Mouse (Mus musculus): ENCODE data around the gene Erlin1.

The Erlin1 gene

DNA sequence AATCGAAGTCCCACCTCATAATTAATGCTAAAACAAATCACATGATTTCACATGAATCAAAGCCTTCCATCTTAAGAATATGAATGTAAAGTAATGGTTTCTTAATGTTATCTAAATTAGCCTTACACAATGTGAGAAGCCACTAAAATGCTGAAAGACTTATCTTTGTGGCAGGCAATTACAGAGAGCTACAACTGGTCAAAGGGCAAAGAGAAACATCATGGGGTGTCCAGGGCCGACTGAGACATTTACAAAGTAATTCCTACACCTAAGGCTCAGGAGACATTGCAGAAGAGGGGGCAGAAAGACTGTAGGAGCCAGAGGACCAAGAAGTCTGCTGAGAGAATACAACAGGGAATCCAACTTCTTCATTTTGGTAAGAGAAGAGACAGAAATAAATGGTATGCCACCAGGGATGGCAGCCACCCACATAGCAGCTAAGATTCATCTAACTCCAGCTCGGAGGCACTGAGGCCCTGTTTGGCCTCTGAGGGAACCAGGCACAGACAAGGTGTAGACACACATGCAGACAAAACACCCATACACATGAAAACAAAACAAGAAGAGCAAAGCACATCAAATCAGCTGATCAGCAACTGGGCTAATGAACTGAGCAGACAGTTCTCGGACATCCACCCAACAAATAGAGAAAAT lies 14.3 kb downstream of the Erlin1 start:
- DNase-seq: peak; percentile 21

GRCm38 (mm10) chr19:44050388-44050787 lies 19.2 kb downstream of the Erlin1 start:
- no peak for DNase-seq

DNA sequence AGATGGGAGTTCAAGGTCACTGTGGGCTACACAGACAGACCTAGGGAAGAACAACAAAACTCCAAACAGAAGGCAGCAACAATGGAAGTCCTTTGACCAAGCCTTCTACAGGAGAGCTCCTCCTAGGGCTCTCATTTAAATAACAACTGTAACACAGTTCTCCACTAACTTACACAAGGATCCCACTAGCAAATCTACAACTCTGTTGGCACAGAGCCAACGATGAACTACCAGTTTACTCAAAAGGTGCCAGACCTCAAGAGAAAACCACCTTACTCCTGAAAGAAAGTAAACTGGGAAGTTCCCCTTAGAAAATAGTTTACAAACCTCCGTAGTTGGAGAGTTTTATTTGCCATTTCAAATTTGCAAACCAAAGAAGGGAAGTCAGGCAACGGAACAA lies 20.3 kb downstream of the Erlin1 start:
- DNase-seq: peak; percentile 31

GRCm38 (mm10) chr19:44045847-44046246 lies 23.7 kb downstream of the Erlin1 start:
- peak; percentile 3 for DNase-seq

DNA sequence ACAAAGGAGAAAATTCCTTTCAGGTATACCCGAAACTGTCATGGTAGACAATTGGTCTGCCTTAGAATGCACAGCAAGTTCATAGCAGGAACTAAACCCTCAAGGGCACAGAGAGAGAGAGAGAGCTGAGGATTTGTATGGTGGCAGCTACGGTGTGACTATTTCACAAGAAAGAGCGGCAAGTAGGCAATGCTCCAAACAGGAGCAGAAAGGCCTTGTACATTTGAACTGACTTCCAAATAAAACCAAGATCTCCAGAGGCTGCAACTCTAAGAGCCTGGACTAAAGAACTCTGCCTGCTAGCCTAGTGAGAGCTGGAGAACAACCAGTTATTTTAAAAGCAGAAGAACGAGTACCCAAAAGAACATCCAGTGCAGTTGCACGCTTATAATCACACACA lies 27.5 kb downstream of the Erlin1 start:
- peak; percentile 61 for DNase-seq

GRCm38 (mm10) chr19:44033396-44033795 lies 36.2 kb downstream of the Erlin1 start:
- DNase-seq: peak; percentile 56

- DNase-seq: peak; percentile 28
These were observed 37.4 kb downstream of the Erlin1 start for GRCm38 (mm10) chr19:44032046-44032744.

- DNase-seq: peak; percentile 5
These were observed 39.6 kb downstream of the Erlin1 start for GRCm38 (mm10) chr19:44030024-44030423.

- DNase-seq: peak; percentile 78
These were observed 40.6 kb downstream of the Erlin1 start, which contains the start of gene Cyp2c23 for GRCm38 (mm10) chr19:44028972-44029371. Cyp2c23 (minus strand) TSS chr19:44029208.

DNA sequence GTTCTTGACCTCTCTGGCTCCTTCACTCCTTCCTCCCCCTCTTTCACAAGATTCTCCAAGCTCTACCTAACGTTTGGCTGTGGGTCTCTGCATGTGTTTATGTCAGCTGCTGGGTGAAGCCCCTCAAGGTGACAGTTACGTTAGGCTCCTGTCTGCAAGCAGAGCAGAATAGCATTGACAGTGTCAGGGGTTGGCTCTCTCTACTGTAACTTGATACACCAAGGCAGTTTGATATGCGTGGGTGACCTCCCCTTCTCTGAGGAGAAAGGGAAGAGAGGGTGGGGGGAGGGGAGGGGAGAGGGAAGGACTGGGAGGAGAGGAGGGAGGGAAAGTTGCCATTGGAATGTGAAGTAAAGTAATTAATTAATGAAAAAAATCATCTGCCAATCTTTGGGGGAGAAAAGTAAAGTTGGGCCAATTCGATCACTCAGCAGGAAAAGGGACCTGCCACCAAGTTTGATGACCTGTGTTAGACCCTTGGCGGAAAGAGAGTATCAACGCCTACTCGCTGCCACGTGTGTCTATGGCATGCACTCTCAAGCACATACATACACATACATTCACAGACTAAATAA lies 42.5 kb downstream of the Erlin1 start:
- peak; percentile 85 for DNase-seq

GRCm38 (mm10) chr19:44024921-44025585 lies 44.5 kb downstream of the Erlin1 start:
- DNase-seq: peak; percentile 59

- peak; percentile 74 for DNase-seq
These were observed 46.5 kb downstream of the Erlin1 start for GRCm38 (mm10) chr19:44023066-44023465.

GRCm38 (mm10) chr19:44021502-44021901 lies 48.1 kb downstream of the Erlin1 start:
- peak; percentile 98 for DNase-seq

GRCm38 (mm10) chr19:44019739-44020138 lies 49.8 kb downstream of the Erlin1 start:
- DNase-seq: peak; percentile 76

- DNase-seq: no peak
These were observed 55.7 kb downstream of the Erlin1 start for GRCm38 (mm10) chr19:44013862-44014261.

GRCm38 (mm10) chr19:44008784-44009183 lies 60.8 kb downstream of the Erlin1 start:
- no peak for DNase-seq

GRCm38 (mm10) chr19:44007186-44007585 lies 62.4 kb downstream of the Erlin1 start:
- no peak for DNase-seq

DNA sequence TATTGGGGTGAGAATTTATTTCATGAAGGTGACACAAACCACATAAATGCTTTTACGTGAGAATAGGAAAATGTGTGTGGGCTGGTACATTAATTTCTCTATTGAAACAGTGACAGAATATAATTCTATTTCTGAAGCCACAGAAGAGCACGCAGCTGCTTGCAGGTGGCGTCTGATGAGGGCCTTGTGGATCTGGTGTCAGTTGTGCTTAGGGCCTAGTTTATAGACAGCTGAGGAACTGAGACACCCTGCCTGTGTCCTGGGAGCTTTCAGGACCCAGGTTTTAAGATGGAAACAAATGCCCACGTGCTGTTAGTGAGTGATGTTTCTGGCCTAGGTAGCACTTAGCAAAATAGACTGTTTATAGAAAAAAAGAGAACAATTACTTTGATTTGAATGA lies 64.6 kb downstream of the Erlin1 start:
- no peak for DNase-seq

- DNase-seq: no peak
These were observed 65.3 kb downstream of the Erlin1 start for GRCm38 (mm10) chr19:44004261-44004660.

DNA sequence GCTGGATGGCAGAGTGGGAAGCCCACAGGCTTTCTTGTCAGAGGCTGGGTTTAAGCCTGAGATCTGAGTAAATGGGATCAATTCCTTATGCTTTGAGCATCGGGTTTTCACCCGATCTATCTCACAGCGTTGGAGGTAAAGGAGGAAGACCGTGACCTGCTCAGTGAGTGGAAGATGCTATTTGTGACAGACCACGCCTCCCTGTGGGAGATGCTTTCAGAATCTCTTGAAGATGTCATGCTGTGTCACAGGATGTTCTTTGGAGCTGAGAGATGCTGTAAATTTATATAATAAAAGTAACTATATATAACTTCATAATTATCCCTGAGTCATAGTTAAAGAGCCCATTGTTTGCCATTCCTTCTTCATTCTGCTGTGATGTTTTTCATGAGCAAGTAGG lies 68.9 kb downstream of the Erlin1 start:
- no peak for DNase-seq

DNA sequence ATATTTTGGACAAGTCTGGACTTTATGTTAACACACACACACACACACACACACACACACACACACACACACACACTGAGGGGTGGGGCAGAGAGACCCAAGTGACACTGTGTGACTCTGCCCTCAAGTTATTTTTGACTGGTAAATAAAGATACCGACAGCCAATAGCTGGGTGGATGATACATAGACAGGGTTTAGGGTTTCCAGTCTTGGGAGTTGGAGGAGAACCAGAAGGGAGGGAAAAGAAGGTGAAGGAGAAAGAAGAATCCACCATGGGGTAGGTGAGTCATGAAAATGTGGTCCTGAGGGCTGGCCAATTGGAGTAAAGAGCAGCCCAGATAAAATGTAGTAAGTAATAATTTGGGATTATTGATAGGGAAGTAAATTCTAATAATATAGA lies 69.5 kb downstream of the Erlin1 start:
- no peak for DNase-seq

DNA sequence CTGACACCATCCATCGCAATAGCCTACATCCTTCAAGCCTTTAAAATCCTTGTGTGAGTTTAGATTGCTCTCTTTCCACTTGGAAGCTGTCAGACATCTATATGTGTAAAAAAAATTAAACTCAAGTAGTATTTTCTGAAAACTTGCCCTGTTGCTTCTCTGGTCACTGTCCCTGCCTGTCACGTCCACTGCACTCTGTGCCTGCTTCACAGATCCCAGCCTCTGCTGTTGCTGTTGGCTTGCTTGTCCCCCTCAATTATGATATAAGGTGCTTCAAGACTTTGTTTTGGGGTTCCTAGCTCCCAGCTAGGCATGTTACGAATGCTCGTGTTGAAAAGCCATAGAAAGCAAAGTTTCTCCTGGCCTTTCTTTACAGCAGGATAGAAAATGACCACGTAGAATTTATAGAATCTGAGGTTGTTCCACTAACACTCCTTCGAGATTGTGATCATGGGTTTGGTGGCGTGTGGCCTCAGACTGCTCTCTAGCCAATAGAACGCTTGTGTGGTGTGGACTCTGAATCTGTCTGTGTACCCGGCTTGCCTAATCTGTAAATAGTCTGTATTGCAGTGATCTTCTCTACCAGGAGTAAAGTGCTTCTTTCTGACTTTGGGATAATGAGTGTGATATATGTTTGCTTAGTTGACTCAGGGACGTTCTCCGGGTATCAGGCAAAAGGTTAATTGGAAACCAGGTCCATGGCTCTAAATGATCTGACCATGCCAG lies 70.6 kb downstream of the Erlin1 start:
- no peak for DNase-seq

DNA sequence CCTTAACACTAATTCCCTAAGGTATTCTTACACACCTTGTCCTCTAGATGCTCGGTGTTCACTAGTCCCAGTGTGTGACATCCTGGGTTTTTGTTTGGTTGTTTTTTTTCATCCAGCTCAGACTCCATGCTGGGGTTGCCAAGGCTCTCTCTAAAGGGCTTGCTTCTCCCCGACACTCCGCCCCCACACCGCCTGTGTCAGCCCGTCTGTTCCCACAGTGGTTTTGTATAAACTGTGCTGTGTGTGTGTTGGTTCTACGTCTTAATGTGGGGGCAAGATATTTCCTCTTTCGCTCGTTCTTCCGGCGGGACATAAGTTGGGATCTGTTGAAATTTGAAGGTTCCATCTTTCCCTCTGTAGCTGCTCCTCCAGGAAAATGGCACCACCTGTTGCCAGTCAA lies 71.5 kb downstream of the Erlin1 start:
- no peak for DNase-seq
